Mouse (Mus musculus) mouse trophoblast stem cell (cell line): ENCODE data around the gene Scfd2.

Experiments
- in situ Hi-C, 2 experiments: fragments of 300-500 bp; cut with MseI, MboI; formaldehyde crosslinking; loops; 2 replicates in 1 of 2; 3 replicates in 1 of 2; pipeline ENCODE4 v1.15.1; 2025

Scfd2 gene

GRCm38 (mm10) chr5:74246971-74247370 is 284.6 kb downstream of the Scfd2 start:
- in situ Hi-C loops = no loop called here

GRCm38 (mm10) chr5:74246453-74246852 is 285.1 kb downstream of the Scfd2 start:
- in situ Hi-C loops = no loop called here

GRCm38 (mm10) chr5:74245641-74246145 is 285.9 kb downstream of the Scfd2 start:
- in situ Hi-C loops = no loop called here

GRCm38 (mm10) chr5:74244406-74245019 is 287.0 kb downstream of the Scfd2 start:
- in situ Hi-C loops = no loop called here

- in situ Hi-C loops = no loop called here
Measured at GRCm38 (mm10) chr5:74242654-74243053, 288.9 kb downstream of the Scfd2 start.

- in situ Hi-C loops = no loop called here
Measured at GRCm38 (mm10) chr5:74240926-74241680, 290.5 kb downstream of the Scfd2 start.

GRCm38 (mm10) chr5:74240298-74240697 is 291.3 kb downstream of the Scfd2 start:
- in situ Hi-C loops = no loop called here

GRCm38 (mm10) chr5:74239369-74239768 is 292.2 kb downstream of the Scfd2 start:
- in situ Hi-C loops = no loop called here

GRCm38 (mm10) chr5:74233808-74234207 is 297.8 kb downstream of the Scfd2 start:
- in situ Hi-C loops = no loop called here

GRCm38 (mm10) chr5:74230525-74230924 is 301.0 kb downstream of the Scfd2 start:
- in situ Hi-C loops = no loop called here

- in situ Hi-C loops = no loop called here
Measured at GRCm38 (mm10) chr5:74229775-74230413, 301.7 kb downstream of the Scfd2 start.

GRCm38 (mm10) chr5:74228938-74229337 is 302.6 kb downstream of the Scfd2 start:
- in situ Hi-C loops = no loop called here

- in situ Hi-C loops = no loop called here
Measured at GRCm38 (mm10) chr5:74227352-74227751, 304.2 kb downstream of the Scfd2 start.

GRCm38 (mm10) chr5:74226183-74226582 is 305.4 kb downstream of the Scfd2 start:
- in situ Hi-C loops = no loop called here

- in situ Hi-C loops = no loop called here
Measured at GRCm38 (mm10) chr5:74224480-74224879, 307.1 kb downstream of the Scfd2 start.

GRCm38 (mm10) chr5:74222626-74223025 is 308.9 kb downstream of the Scfd2 start:
- in situ Hi-C loops = no loop called here

- in situ Hi-C loops = no loop called here
Measured at GRCm38 (mm10) chr5:74218524-74218923, 313.0 kb downstream of the Scfd2 start.

- in situ Hi-C loops = no loop called here
Measured at GRCm38 (mm10) chr5:74215125-74215524, 316.4 kb downstream of the Scfd2 start.

GRCm38 (mm10) chr5:74214501-74215110 is 317.0 kb downstream of the Scfd2 start:
- in situ Hi-C loops = no loop called here

GRCm38 (mm10) chr5:74211346-74211745 is 320.2 kb downstream of the Scfd2 start:
- in situ Hi-C loops = no loop called here

- in situ Hi-C loops = no loop called here
Measured at GRCm38 (mm10) chr5:74209640-74210039, 321.9 kb downstream of the Scfd2 start.

- in situ Hi-C loops = no loop called here
Measured at GRCm38 (mm10) chr5:74208438-74208837, 323.1 kb downstream of the Scfd2 start.
